Comparison of ENCODE assay signal across 34 mouse cellular contexts in the genomic region with DNA sequence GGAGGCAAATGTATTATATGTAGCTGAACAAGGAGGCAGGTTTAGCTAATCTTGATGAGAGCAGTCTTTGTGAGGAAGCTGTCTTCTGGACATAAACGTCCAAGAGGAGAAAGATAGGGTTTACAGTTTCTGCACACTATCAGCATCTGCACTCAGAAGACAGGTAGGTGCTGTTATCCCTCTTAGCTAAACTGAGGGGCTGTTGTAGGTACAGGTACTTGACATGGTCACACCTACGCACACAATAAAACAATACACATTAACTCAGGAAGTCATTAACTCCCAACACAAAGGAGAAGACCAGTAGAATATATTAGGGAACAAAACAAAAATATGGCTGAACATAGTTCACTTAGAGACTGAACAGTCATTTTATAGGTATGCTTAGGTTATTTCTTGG.
"Had no signal": no experiment of that assay in that cellular context is flagged by ENCODE, and none has a peak within 500 bp of the region (broad histone marks: within the 10 kb centered on the region; RNA-seq: fewer than 3 reads in every experiment).

No protein-coding gene starts in this region.

- H3K9ac ChIP-seq: heart, embryonic 12.5 days; heart, embryonic 13.5 days; heart, embryonic 15.5 days; hindbrain, embryonic 12.5 days; hindbrain, embryonic 13.5 days; hindbrain, embryonic 14.5 days; hindbrain, embryonic 15.5 days; kidney, embryonic 15.5 days had no signal

- H3K9me3 ChIP-seq: heart, embryonic 10.5 days; heart, embryonic 12.5 days; heart, embryonic 13.5 days; heart, embryonic 15.5 days; hindbrain, embryonic 10.5 days; hindbrain, embryonic 12.5 days; hindbrain, embryonic 13.5 days; hindbrain, embryonic 15.5 days; kidney, embryonic 15.5 days had no signal

- DNase-seq: heart, adult 18-20 months; heart, postnatal 10 days; heart, postnatal 14 days; heart, postnatal 36 days; heart, postnatal 4 days; kidney, adult 11 months; kidney, adult 18-20 months; kidney, adult 2 months; kidney, adult 8-10 months; kidney, adult 9 months; kidney, postnatal 10 days; kidney, postnatal 14 days; kidney, postnatal 25 days; kidney, postnatal 36 days; kidney, postnatal 4 days; layer of hippocampus, adult 9-11 months; layer of hippocampus, postnatal 36 days had no signal

- H3K36me3 ChIP-seq: heart, embryonic 10.5 days; heart, embryonic 12.5 days; heart, embryonic 13.5 days; heart, embryonic 15.5 days; hindbrain, embryonic 10.5 days; hindbrain, embryonic 12.5 days; hindbrain, embryonic 13.5 days; hindbrain, embryonic 15.5 days; kidney, embryonic 15.5 days had no signal

- H3K27me3 ChIP-seq: heart, embryonic 12.5 days; heart, embryonic 13.5 days; heart, embryonic 15.5 days; hindbrain, embryonic 12.5 days; hindbrain, embryonic 13.5 days; hindbrain, embryonic 15.5 days; kidney, embryonic 15.5 days had no signal

- H3K4me2 ChIP-seq: heart, embryonic 11.5 days; heart, embryonic 12.5 days; heart, embryonic 13.5 days; heart, embryonic 15.5 days; hindbrain, embryonic 12.5 days; hindbrain, embryonic 13.5 days; hindbrain, embryonic 14.5 days; hindbrain, embryonic 15.5 days; kidney, embryonic 15.5 days had no signal

- H3K4me3 ChIP-seq: heart, embryonic 10.5 days; heart, embryonic 12.5 days; heart, embryonic 13.5 days; heart, embryonic 15.5 days; hindbrain, embryonic 10.5 days; hindbrain, embryonic 12.5 days; hindbrain, embryonic 13.5 days; hindbrain, embryonic 15.5 days; kidney, embryonic 15.5 days; layer of hippocampus, adult 2 months; left cerebral cortex, adult 2 months had no signal

- ATAC-seq: hindbrain, embryonic 16.5 days; hindbrain, postnatal 0 days; inflammation-experienced regulatory T-cells, adult 6 months had no signal

- H3K4me1 ChIP-seq: heart, embryonic 10.5 days; heart, embryonic 12.5 days; heart, embryonic 13.5 days; heart, embryonic 15.5 days; hindbrain, embryonic 10.5 days; hindbrain, embryonic 12.5 days; hindbrain, embryonic 13.5 days; hindbrain, embryonic 15.5 days; kidney, embryonic 15.5 days had no signal

- H3K27ac ChIP-seq: heart, embryonic 10.5 days; heart, embryonic 13.5 days; heart, embryonic 15.5 days; hindbrain, embryonic 10.5 days; hindbrain, embryonic 12.5 days; hindbrain, embryonic 13.5 days; hindbrain, embryonic 14.5 days; hindbrain, embryonic 15.5 days; hindbrain, postnatal 0 days; kidney, embryonic 15.5 days; kidney, postnatal 0 days; layer of hippocampus, adult 2 months; left cerebral cortex, adult 2 months had no signal
